Mouse (Mus musculus) liver, embryonic 16.5 days (tissue): Measurements from ENCODE around the gene Chrnb4. TPM values are rescaled to one million over a fixed set of nuclear protein-coding genes. Genes with fewer than 3 reads are reported as not detected.

Source experiments
- ATAC-seq: fragments of 200-750 bp; cut with Nextera tagmentation; 2 replicates; pipeline ENCODE4 v1.8.0; 2017; ENCODE audit warnings: low read depth, mild to moderate bottlenecking, moderate number of reproducible peaks, moderate library complexity
- H3K27ac ChIP-seq: fragments of 300-500 bp; sonication (generic); 2 replicates; pipeline ENCODE4 v1.5.1; 2014; ENCODE audit warnings: mild to moderate bottlenecking, low read length
- H3K27me3 ChIP-seq: fragments of 300-500 bp; sonication (generic); 2 replicates; pipeline ENCODE4 v1.6.1; 2014; ENCODE audit warnings: low read depth, low read length, mixed read lengths; ENCODE audit not compliant: control insufficient read depth, insufficient read depth
- H3K36me3 ChIP-seq: fragments of 300-500 bp; sonication (generic); 2 replicates; pipeline ENCODE4 v1.6.1; 2014; ENCODE audit warnings: mild to moderate bottlenecking; ENCODE audit not compliant: control insufficient read depth, insufficient read depth
- H3K4me1 ChIP-seq: fragments of 300-500 bp; sonication (generic); 2 replicates; pipeline ENCODE4 v1.6.1; 2014; ENCODE audit warnings: low read depth, low read length, mixed read lengths; ENCODE audit not compliant: control insufficient read depth
- H3K4me2 ChIP-seq: fragments of 300-500 bp; sonication (generic); 2 replicates; pipeline ENCODE4 v1.6.1; 2014; ENCODE audit warnings: low read depth, low read length, mixed read lengths
- H3K4me3 ChIP-seq: fragments of 300-500 bp; sonication (generic); 2 replicates; pipeline ENCODE4 v1.5.1; 2014; ENCODE audit warnings: low read depth, mild to moderate bottlenecking, low read length
- H3K9ac ChIP-seq: fragments of 300-500 bp; sonication (generic); 2 replicates; pipeline ENCODE4 v1.6.1; 2014; ENCODE audit warnings: low read depth, low read length
- H3K9me3 ChIP-seq: fragments of 300-500 bp; sonication (generic); replicated peaks from 2 replicates; pipeline ENCODE4 v1.6.1; 2016; ENCODE audit warnings: low read length; ENCODE audit not compliant: control insufficient read depth
- WGBS: fragments of 180-500 bp; shearing (Covaris S2); extraction: QIAGEN DNeasy Blood & Tissue Kit; methylation state at CpG from one replicate; pipeline ENCODE4 v1.1.7; 2014; ENCODE audit not compliant: insufficient replicate concordance; 5-methylcytosine and 5-hydroxymethylcytosine counted together
- polyA plus RNA-seq: library from polyadenylated mRNA; unstranded; fragments of >200 nt; fragmentation: Nextera tagmentation; extraction: Ambion mirVana; gene quantifications from 2 replicates; pipeline ENCODE4 v1.2.1, GENCODE M21; 2015

The Chrnb4 gene
- 0.04 TPM in 1 of 2 replicates, not detected in the other for polyA plus RNA-seq

- H3K4me2 ChIP-seq, result peak within 1 kb of the TSS; percentile 53
- no peaks in the 10 kb centered on the region for H3K9me3 ChIP-seq
- no peak for ATAC-seq
- no peaks in the 10 kb centered on the region for H3K4me1 ChIP-seq
- H3K9ac ChIP-seq, result no peak within 1 kb of the TSS
- no peaks in the 10 kb centered on the region for H3K36me3 ChIP-seq
- H3K27ac ChIP-seq, result no peak within 1 kb of the TSS
- peaks cover 2% of the 10 kb centered on the region for H3K27me3 ChIP-seq
- WGBS, result 1% methylated on average over 23 of the region's 23 CpGs
- peak within 1 kb of the TSS; percentile 17; the same call in 1 of the 2 replicates for H3K4me3 ChIP-seq
These were observed at the start of gene Chrnb4 for GRCm38 (mm10) chr9:55048211-55048880. Gene Chrnb4, minus strand, starts transcription at chr9:55048779.

GRCm38 (mm10) chr9:55096870-55097269 is 48.3 kb upstream of the Chrnb4 start:
- H3K4me1 ChIP-seq, result no peaks in the 10 kb centered on the region
- H3K27me3 ChIP-seq, result no peaks in the 10 kb centered on the region
- H3K27ac ChIP-seq, result no peak overlapping the region
- no peak overlapping the region for H3K4me2 ChIP-seq
- H3K9ac ChIP-seq, result no peak overlapping the region
- ATAC-seq, result no peak
- 70% methylated on average over 4 of the region's 4 CpGs for WGBS
- no peaks in the 10 kb centered on the region for H3K9me3 ChIP-seq
- H3K4me3 ChIP-seq, result no peak overlapping the region
- no peaks in the 10 kb centered on the region for H3K36me3 ChIP-seq

- Histone ChIP-seq H3K9me3 (no peaks in the 10 kb centered on the region), H3K4me3 (no peak overlapping the region), H3K27ac (no peak overlapping the region), H3K27me3 (no peaks in the 10 kb centered on the region), H3K4me1 (no peaks in the 10 kb centered on the region), H3K4me2 (no peak overlapping the region), H3K9ac (no peak overlapping the region), H3K36me3 (no peaks in the 10 kb centered on the region)
- 48% methylated on average over 3 of the region's 3 CpGs for WGBS
- ATAC-seq, result no peak
These were observed 47.5 kb upstream of the Chrnb4 start for GRCm38 (mm10) chr9:55096033-55096432.

GRCm38 (mm10) chr9:55090141-55090540 is 41.6 kb upstream of the Chrnb4 start:
- Histone ChIP-seq H3K4me1 (no peaks in the 10 kb centered on the region), H3K4me3 (no peak overlapping the region), H3K27me3 (no peaks in the 10 kb centered on the region), H3K36me3 (no peaks in the 10 kb centered on the region), H3K27ac (no peak overlapping the region), H3K9ac (no peak overlapping the region), H3K9me3 (no peaks in the 10 kb centered on the region), H3K4me2 (no peak overlapping the region)
- no peak for ATAC-seq
- 36% methylated on average over 5 of the region's 5 CpGs for WGBS

GRCm38 (mm10) chr9:55089226-55089625 is 40.6 kb upstream of the Chrnb4 start:
- H3K9me3 ChIP-seq, result no peaks in the 10 kb centered on the region
- ATAC-seq, result no peak
- no peak overlapping the region for H3K4me2 ChIP-seq
- no peaks in the 10 kb centered on the region for H3K4me1 ChIP-seq
- H3K27me3 ChIP-seq, result no peaks in the 10 kb centered on the region
- H3K9ac ChIP-seq, result no peak overlapping the region
- H3K36me3 ChIP-seq, result no peaks in the 10 kb centered on the region
- no peak overlapping the region for H3K27ac ChIP-seq
- no peak overlapping the region for H3K4me3 ChIP-seq
- 76% methylated on average over 2 of the region's 2 CpGs for WGBS

GRCm38 (mm10) chr9:55083154-55083913 is 34.8 kb upstream of the Chrnb4 start:
- H3K9me3 ChIP-seq, result no peaks in the 10 kb centered on the region
- H3K27ac ChIP-seq, result no peak overlapping the region
- no peak for ATAC-seq
- 43% methylated on average over 7 of the region's 7 CpGs for WGBS
- H3K9ac ChIP-seq, result no peak overlapping the region
- no peak overlapping the region for H3K4me2 ChIP-seq
- no peaks in the 10 kb centered on the region for H3K27me3 ChIP-seq
- no peak overlapping the region for H3K4me3 ChIP-seq
- H3K4me1 ChIP-seq, result no peaks in the 10 kb centered on the region
- no peaks in the 10 kb centered on the region for H3K36me3 ChIP-seq

GRCm38 (mm10) chr9:55067965-55068265 is 19.3 kb upstream of the Chrnb4 start:
- WGBS, result 40% methylated on average over 5 of the region's 5 CpGs
- no peak overlapping the region for H3K27ac ChIP-seq
- ATAC-seq, result no peak

GRCm38 (mm10) chr9:55067260-55067964 is 18.8 kb upstream of the Chrnb4 start:
- H3K4me3 ChIP-seq, result no peak overlapping the region
- H3K27me3 ChIP-seq, result no peaks in the 10 kb centered on the region
- H3K4me1 ChIP-seq, result no peaks in the 10 kb centered on the region
- 50% methylated on average over 8 of the region's 8 CpGs for WGBS
- no peak overlapping the region for H3K9ac ChIP-seq
- no peak overlapping the region for H3K27ac ChIP-seq
- no peaks in the 10 kb centered on the region for H3K9me3 ChIP-seq
- no peak overlapping the region for H3K4me2 ChIP-seq
- H3K36me3 ChIP-seq, result no peaks in the 10 kb centered on the region
- ATAC-seq, result no peak

More at GRCm38 (mm10) chr9:55067965-55068265, 19.3 kb upstream of the Chrnb4 start:
- Histone ChIP-seq H3K27me3 (no peaks in the 10 kb centered on the region), H3K4me3 (no peak overlapping the region), H3K9me3 (no peaks in the 10 kb centered on the region), H3K36me3 (no peaks in the 10 kb centered on the region), H3K4me1 (no peaks in the 10 kb centered on the region), H3K4me2 (no peak overlapping the region), H3K9ac (no peak overlapping the region)

- Histone ChIP-seq H3K36me3 (no peaks in the 10 kb centered on the region), H3K4me2 (no peak overlapping the region), H3K9ac (no peak overlapping the region), H3K4me3 (no peak overlapping the region), H3K27me3 (no peaks in the 10 kb centered on the region), H3K4me1 (no peaks in the 10 kb centered on the region), H3K27ac (no peak overlapping the region), H3K9me3 (no peaks in the 10 kb centered on the region)
- no peak for ATAC-seq
- 65% methylated on average over 9 of the region's 9 CpGs for WGBS
These were observed 16.7 kb upstream of the Chrnb4 start for GRCm38 (mm10) chr9:55065241-55065640.
